Mouse (Mus musculus) c-Kit-negative CD71-positive TER-119-positive erythroid progenitor cells, embryonic 14.5 days (primary cell): ENCODE measurements around the gene Rims3.

Source experiments
- DNase-seq: peaks from one replicate; pipeline ENCODE4 v3.0.0-alpha.2; 2013; ENCODE audit warnings: low read depth, low spot score

Gene Rims3

GRCm38 (mm10) chr4:120854588-120855319 lies at the start of gene Rims3:
Gene Rims3 (plus strand): TSS chr4:120854816.
- DNase-seq, result no peak

GRCm38 (mm10) chr4:120805816-120806215 lies 48.8 kb upstream of the Rims3 start:
- DNase-seq, result no peak

GRCm38 (mm10) chr4:120813762-120814161 lies 40.9 kb upstream of the Rims3 start:
- no peak for DNase-seq

GRCm38 (mm10) chr4:120814171-120814570 lies 40.4 kb upstream of the Rims3 start:
- DNase-seq, result no peak

GRCm38 (mm10) chr4:120815163-120815562 lies 39.5 kb upstream of the Rims3 start:
- no peak for DNase-seq

- peak; percentile 81 for DNase-seq
Observed at GRCm38 (mm10) chr4:120815622-120816334, 38.8 kb upstream of the Rims3 start.

- DNase-seq, result no peak
Observed at GRCm38 (mm10) chr4:120817002-120817774, 37.4 kb upstream of the Rims3 start.

- no peak for DNase-seq
Observed at GRCm38 (mm10) chr4:120817951-120818350, 36.7 kb upstream of the Rims3 start.

GRCm38 (mm10) chr4:120819296-120819695 lies 35.3 kb upstream of the Rims3 start:
- DNase-seq, result no peak

- no peak for DNase-seq
Observed at GRCm38 (mm10) chr4:120819871-120820270, 34.7 kb upstream of the Rims3 start.

GRCm38 (mm10) chr4:120822191-120822911 lies 32.3 kb upstream of the Rims3 start:
- DNase-seq, result no peak

GRCm38 (mm10) chr4:120825100-120825553 lies 29.5 kb upstream of the Rims3 start:
- DNase-seq, result peak; percentile 85

GRCm38 (mm10) chr4:120825577-120826326 lies 28.9 kb upstream of the Rims3 start:
- DNase-seq, result peak; percentile 99

GRCm38 (mm10) chr4:120826418-120826817 lies 28.2 kb upstream of the Rims3 start:
- DNase-seq, result no peak

GRCm38 (mm10) chr4:120830767-120831166 lies 23.8 kb upstream of the Rims3 start:
- DNase-seq, result no peak

- no peak for DNase-seq
Observed at GRCm38 (mm10) chr4:120831472-120831871, 23.1 kb upstream of the Rims3 start, which contains the start of gene Nfyc. Gene Nfyc (minus strand): TSS chr4:120831572.

- no peak for DNase-seq
Observed at GRCm38 (mm10) chr4:120841342-120841741, 13.3 kb upstream of the Rims3 start.

GRCm38 (mm10) chr4:120844423-120845082 lies 10.1 kb upstream of the Rims3 start:
- peak; percentile 55 for DNase-seq

GRCm38 (mm10) chr4:120845098-120845497 lies 9.5 kb upstream of the Rims3 start:
- no peak for DNase-seq

- DNase-seq, result no peak
Observed at GRCm38 (mm10) chr4:120848909-120849308, 5.7 kb upstream of the Rims3 start.
